Mouse (Mus musculus): ENCODE measurements at regions not wholly inside any gene's neighbourhood (a gene's known extent, or its start where the extent isn't known, plus 50 kb on each side); places are given as distances from the start of the nearest gene placed in this dataset.

DNA sequence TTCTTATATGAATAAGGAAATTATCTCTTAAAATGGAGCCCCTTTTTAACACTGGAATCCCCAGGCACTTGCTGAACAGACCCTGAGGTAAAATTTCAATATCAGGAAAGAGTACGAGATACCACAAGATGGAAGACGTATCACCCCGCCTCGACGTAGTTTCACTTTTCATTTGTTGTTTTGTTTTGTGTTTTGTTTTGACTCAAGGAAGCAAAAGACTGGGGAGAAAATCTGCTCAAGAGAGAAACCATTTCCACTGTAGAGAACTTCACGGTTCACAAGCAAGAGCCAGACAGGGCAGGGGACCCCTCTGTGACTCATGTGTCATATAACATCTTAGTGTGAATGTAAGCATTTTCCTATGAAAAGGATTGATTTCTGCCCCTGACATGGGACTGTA, 300.6 kb upstream of the Nrp1 start:
- TF ChIP-seq CTCF (IDR thresholded peaks at IDR 0.05; ENCODE audit: borderline replicate concordance, insufficient read depth, low read depth, low read length), result no peak
- TF ChIP-seq POLR2A (IDR thresholded peaks at IDR 0.05; ENCODE audit: borderline replicate concordance, insufficient read depth, low read length), result no peak
